Mouse (Mus musculus): ENCODE data around the gene Ceacam20.
"Not testable (repeated sequence)": the region's sequence is repeated elsewhere in the genome, so short reads cannot be mapped to it uniquely, and the experiment has no call there.

The Ceacam20 gene

GRCm38 (mm10) chr7:19964985-19965579 is at the start of gene Ceacam20:
Gene Ceacam20 (plus strand): TSS chr7:19965412.
- no peak for DNase-seq (ENCODE audit: low spot score in 2 of 2)

- DNase-seq (ENCODE audit: low spot score in 2 of 2): no peak
These were observed 45.1 kb upstream of the Ceacam20 start for GRCm38 (mm10) chr7:19920166-19920505.

- peak; percentile 15 to 35 for DNase-seq (ENCODE audit: low spot score in 2 of 2)
These were observed 44.5 kb upstream of the Ceacam20 start, which contains the start of gene Pvr for GRCm38 (mm10) chr7:19920506-19921261. Gene Pvr (minus strand): TSS chr7:19921160.

- no peak for DNase-seq (ENCODE audit: low spot score in 2 of 2)
These were observed 41.9 kb upstream of the Ceacam20 start for GRCm38 (mm10) chr7:19923354-19923753.

- DNase-seq (ENCODE audit: low spot score in 2 of 2): no peak
These were observed 41.4 kb upstream of the Ceacam20 start for GRCm38 (mm10) chr7:19923797-19924196.

GRCm38 (mm10) chr7:19925376-19925775 is 39.8 kb upstream of the Ceacam20 start:
- no peak for DNase-seq (ENCODE audit: low spot score in 2 of 2)

- DNase-seq (ENCODE audit: low spot score in 2 of 2): no peak
These were observed 38.2 kb upstream of the Ceacam20 start for GRCm38 (mm10) chr7:19926849-19927480.

- DNase-seq (ENCODE audit: low spot score in 2 of 2): no peak
These were observed 36.7 kb upstream of the Ceacam20 start for GRCm38 (mm10) chr7:19928486-19928885.

- DNase-seq (ENCODE audit: low spot score in 2 of 2): not testable (repeated sequence)
These were observed 34.7 kb upstream of the Ceacam20 start for GRCm38 (mm10) chr7:19930481-19930880.

- no peak for DNase-seq (ENCODE audit: low spot score in 2 of 2)
These were observed 32.9 kb upstream of the Ceacam20 start for GRCm38 (mm10) chr7:19932133-19932876.

- no peak for DNase-seq (ENCODE audit: low spot score in 2 of 2)
These were observed 32.1 kb upstream of the Ceacam20 start for GRCm38 (mm10) chr7:19932877-19933809.

- DNase-seq (ENCODE audit: low spot score in 2 of 2): no peak
These were observed 30.0 kb upstream of the Ceacam20 start for GRCm38 (mm10) chr7:19935171-19935751.

- no peak for DNase-seq (ENCODE audit: low spot score in 2 of 2)
These were observed 29.3 kb upstream of the Ceacam20 start for GRCm38 (mm10) chr7:19935961-19936360.

- no peak for DNase-seq (ENCODE audit: low spot score in 2 of 2)
These were observed 27.9 kb upstream of the Ceacam20 start for GRCm38 (mm10) chr7:19937229-19937821.

GRCm38 (mm10) chr7:19939555-19940235 is 25.5 kb upstream of the Ceacam20 start:
- no peak for DNase-seq (ENCODE audit: low spot score in 2 of 2)

- DNase-seq (ENCODE audit: low spot score in 2 of 2): no peak
These were observed 25.0 kb upstream of the Ceacam20 start for GRCm38 (mm10) chr7:19940256-19940655.

- no peak for DNase-seq (ENCODE audit: low spot score in 2 of 2)
These were observed 20.5 kb upstream of the Ceacam20 start for GRCm38 (mm10) chr7:19944709-19945108.

- no peak for DNase-seq (ENCODE audit: low spot score in 2 of 2)
These were observed 20.0 kb upstream of the Ceacam20 start for GRCm38 (mm10) chr7:19945201-19945600.

GRCm38 (mm10) chr7:19945821-19946515 is 19.2 kb upstream of the Ceacam20 start:
- DNase-seq (ENCODE audit: low spot score in 2 of 2): no peak
